Mouse (Mus musculus): ENCODE data around the gene Slc35e3. TPM values are rescaled to one million over a fixed set of nuclear protein-coding genes. Genes with fewer than 3 reads are reported as not detected.

Slc35e3 gene
- total RNA-seq, 2 experiments from 2014 or later = 0.38 to 0.43 TPM

DNA sequence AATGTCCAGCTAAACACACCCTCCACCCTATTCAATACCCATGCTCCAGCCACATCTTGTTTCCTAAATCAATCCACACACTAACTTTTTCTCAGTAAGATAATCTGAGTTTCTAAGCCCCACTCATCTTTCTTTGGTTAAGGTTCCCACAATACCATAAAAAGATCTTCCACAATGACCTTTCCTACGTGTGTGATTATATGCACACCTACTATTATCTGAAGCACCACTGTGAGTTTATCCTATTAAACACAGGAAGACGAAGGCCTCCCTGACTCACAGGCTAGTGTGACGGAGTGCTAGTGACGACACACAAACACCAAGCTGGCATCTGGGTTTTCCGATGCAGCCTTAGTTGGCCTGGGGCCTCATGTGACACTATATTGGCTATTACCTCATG lies 53.2 kb downstream of the Slc35e3 start:
- no peak for ATAC-seq (replicated peaks; ENCODE audit: low FRiP score, poor library complexity, severe bottlenecking)

DNA sequence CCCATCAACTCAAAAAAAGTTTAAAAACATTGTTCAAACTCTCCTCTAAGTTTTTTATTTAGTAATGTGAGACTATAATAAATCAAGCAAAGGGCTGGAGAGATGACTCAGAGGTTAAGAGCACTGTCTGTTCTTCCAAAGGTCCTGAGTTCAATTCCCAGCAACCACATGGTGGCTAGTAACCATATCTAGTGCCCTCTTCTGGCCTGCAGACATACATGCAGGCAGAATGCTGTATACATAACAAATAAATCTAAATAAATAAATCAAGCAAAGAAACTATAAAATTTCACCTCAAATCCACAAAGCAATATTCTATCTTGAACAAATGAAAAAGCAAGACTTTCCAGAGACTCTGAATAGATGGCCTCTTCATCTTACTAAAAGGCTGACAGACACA lies 54.0 kb downstream of the Slc35e3 start:
- no peak for ATAC-seq (replicated peaks; ENCODE audit: low FRiP score, poor library complexity, severe bottlenecking)

DNA sequence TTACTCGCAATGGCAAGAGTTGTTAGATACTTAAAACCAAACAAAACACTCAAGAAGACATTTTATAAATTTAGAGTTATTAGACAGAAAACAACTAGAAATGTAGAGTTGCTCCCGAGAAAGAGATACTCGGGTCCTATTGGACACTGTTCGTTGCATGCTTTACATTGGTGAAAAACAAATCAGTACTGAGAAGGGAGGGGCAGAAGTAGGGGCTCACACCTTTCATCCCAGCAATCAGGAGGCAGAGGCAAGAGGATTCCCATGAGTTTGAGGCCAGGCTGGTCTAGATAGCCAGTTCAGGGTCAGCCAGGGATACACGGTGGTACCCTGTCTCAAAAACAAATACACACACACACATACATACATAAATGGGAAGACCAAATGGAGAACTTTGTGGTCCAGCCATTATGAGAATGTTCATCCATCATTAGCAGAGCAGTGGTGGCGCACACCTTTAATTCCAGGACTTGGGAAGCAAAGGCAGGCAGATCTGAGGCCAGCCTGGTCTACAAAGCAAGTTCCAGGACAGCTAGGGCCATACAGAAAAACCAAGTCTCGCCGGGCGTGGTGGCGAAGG lies 54.7 kb downstream of the Slc35e3 start:
- ATAC-seq (replicated peaks; ENCODE audit: low FRiP score, poor library complexity, severe bottlenecking) = no peak

DNA sequence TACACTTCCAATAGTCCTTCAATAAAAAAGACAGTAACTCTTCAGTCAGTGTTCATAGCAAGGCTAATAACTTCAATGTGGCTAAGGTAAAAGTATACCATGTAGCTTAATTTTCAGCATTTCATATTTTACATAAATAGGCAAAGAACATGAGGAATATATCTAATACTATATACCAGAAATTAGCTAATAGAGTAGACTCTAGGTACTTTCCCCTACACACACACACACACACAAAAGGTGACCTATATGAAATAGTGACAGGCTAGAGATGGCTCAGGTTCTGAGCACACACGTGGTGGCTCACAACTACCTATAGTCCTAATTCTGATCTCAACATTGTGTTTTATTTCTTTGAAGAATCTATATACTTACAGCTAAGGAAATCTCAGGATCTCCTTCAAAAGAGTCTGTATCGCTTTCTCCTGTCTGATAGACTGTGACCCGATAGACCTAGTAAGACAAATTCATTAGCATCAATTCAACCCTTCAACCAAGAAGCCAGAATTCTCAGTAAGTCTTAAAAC lies 55.3 kb downstream of the Slc35e3 start:
- ATAC-seq (replicated peaks; ENCODE audit: low FRiP score, poor library complexity, severe bottlenecking) = no peak

DNA sequence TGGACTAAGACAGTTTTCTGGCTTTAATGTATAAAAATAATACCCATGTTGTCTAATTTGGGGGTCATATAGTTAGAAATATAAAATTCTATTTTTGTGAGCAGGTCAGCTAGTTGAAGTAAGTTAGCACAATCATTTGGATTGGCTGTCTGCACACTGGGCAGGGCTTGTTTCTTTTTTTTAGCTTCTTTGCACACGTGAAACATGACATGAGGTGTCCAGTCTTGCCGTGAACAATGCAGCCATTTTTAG lies 56.1 kb downstream of the Slc35e3 start:
- no peak for ATAC-seq (replicated peaks; ENCODE audit: low FRiP score, poor library complexity, severe bottlenecking)

DNA sequence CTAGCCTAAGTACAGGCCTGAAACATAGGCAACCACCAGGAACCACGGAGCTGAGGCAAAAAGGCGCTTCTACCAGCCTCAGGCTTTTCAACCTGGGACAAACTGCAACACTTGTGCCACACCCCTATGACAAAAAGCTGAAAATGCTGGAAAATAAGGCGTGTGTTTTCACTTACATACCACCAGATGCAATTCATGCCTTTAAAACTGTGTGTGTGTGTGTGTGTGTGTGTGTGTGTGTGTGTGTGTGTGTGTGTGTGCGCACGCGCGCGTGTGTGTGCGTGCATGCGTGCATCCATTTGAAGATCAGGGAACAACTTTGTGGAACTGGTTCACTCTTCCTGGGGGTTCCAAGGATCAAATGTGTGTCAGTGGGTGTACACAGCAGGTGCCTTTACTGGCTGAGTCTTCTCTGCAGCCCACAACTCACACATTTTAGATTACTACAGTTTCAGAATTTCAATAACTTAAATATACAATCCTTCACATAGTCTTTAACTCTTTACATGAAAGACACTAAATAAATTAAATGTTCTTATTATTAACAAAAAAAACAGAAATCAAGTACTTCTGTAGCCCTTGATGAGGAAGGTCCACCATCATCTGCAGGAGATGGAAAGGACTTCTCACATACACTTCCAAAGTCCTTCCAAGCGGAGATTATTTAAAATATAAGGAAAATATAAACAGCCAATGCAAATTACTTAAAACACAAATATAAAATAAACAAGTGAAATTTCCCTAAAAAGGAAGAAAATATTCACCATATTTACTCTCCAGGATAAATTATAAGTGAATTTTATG lies 56.7 kb downstream of the Slc35e3 start:
- ATAC-seq (replicated peaks; ENCODE audit: low FRiP score, poor library complexity, severe bottlenecking) = no peak

DNA sequence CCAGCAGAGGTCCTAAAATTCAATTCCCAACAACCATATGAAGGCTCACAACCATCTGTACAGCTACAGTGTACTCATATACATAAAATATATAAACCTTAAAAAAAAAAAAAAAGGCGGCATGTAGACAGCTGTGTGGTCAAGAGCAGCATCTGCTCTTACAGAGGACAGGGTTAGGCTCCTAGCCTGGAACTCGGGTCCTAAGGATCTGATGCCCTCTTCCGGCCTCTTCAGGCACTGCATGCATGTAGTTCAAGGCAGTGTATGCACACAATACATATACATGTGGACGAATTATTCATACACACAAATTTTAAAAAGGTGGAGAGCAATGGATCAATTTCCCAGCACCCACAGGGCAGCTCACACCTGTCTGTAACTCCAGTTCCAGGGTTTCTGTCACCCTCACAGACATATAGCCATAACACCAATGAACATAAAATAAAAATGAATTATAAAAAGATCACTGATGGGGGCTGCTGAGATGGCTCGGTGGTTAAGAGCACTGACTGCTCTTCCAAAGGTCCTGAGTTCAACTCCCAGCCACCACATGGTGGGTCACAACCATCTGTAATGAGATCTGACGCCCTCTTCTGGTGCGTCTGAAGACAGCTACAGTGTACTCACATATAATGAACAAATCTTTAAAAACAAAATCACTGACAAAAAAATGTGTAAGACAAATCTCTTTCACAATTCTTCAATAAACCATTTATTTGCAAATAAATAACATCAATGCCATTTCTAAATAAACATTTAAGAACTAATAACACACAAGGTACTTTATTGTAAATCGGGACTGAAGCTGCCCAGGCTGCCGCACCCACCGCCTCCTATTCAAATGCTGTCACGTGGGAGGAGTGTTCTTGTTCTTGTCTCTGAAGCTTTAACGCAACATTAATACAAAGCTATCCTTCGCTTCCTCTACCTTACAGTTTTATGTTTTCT lies 57.7 kb downstream of the Slc35e3 start:
- peak; percentile 81 for ATAC-seq (replicated peaks; ENCODE audit: low FRiP score, poor library complexity, severe bottlenecking)

DNA sequence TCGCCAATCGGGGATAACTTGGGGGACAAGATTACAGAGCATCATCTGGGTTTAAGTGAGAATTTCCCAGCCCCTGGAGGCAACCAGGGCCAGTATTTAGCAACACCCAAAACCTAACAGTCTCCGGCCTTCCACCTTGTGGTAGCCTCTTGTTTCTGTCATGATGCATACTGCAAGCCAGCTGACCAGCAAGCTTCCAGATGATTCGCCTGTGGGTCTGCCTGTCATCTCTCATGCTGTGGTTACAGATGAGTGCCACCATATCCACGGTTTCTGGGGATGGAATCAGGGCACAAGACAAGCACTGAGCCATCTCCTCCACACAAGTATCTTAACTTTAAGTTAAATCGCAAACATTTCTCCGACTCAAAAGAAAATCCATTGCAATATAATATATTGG lies 58.6 kb downstream of the Slc35e3 start:
- ATAC-seq (replicated peaks; ENCODE audit: low FRiP score, poor library complexity, severe bottlenecking) = no peak

DNA sequence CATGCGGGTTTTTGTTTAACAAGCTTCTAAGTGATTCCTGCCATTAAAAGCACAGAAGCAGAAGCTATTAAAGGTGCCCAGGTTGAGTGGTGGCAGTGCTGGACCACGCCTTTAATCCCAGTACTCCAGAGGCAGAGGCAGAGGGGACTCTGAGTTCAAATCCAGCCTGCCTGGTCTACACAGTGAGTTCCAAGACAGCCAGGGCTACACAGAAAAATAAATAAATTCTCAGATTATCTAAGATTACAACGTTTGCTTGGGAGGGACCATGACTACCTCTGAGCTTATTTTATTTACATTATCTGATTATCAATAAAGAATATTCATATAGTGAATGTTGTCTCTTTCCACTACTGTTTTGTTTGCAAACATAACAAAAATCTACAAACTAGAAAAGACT lies 59.1 kb downstream of the Slc35e3 start:
- no peak for ATAC-seq (replicated peaks; ENCODE audit: low FRiP score, poor library complexity, severe bottlenecking)

DNA sequence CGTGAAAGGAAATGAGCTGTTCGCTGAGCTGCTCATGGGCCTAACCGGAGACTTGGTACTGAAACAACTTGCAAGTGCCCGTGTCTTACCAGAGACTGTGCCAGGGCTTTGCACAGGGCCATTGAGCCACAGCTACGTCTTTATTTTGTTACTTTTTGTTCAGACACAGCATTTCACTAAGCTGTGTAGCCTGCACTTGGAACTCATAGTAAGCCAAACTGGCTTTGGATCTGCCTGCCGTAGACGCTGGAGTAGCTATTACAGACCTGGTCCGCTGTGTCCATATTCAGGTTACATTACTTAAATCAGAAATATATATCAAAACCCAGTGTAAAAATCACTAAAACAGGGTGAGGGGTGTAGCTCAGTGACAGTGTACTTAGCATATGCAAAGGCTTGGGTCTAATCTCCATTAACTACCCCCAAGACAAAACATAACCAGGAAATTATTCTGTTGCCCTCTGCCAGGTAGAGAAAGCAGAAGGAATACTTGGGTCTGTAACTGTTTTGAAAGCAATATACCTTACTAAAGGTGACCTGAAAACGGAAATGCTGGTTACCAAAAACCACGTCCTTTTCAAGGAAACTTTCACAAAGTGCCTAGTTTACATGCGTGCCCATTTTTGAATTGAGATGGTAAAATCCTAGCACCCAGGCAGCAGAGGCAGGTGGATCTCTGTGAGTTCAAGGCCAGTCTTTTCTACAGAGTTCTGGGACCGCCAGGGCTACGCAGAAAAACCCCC lies 60.1 kb downstream of the Slc35e3 start:
- no peak for ATAC-seq (replicated peaks; ENCODE audit: low FRiP score, poor library complexity, severe bottlenecking)

DNA sequence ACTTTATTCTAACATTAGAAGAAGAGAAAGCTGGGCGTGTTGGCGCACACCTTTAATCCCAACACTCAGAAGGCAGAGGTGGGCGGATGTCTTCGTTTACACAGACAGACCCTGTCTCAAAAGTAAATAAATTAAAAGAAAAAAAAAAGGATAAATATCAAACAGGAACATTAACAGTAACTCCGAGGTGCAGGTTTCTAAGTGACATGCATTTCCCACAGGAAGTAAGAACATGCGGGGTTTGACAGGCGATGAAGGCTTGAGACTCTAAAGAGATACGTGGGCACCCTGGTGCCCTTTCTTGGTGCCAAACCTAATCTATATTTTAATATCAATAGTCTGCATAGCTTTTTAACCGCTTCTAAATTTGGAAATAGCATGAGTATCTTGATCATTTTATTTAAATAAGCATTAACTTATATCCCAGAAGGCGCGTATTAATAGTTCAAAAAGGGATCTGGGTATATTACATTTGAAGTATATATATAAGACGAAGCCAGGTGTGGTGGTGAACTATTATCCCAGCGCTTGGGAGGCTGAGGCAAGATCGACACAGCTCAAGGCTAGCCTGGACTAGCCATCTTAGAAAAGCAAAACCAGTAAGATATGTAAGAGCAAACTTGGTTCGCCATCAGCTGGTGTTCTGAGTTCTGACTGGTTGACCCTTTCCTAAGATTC lies 60.9 kb downstream of the Slc35e3 start:
- ATAC-seq (replicated peaks; ENCODE audit: low FRiP score, poor library complexity, severe bottlenecking) = no peak

DNA sequence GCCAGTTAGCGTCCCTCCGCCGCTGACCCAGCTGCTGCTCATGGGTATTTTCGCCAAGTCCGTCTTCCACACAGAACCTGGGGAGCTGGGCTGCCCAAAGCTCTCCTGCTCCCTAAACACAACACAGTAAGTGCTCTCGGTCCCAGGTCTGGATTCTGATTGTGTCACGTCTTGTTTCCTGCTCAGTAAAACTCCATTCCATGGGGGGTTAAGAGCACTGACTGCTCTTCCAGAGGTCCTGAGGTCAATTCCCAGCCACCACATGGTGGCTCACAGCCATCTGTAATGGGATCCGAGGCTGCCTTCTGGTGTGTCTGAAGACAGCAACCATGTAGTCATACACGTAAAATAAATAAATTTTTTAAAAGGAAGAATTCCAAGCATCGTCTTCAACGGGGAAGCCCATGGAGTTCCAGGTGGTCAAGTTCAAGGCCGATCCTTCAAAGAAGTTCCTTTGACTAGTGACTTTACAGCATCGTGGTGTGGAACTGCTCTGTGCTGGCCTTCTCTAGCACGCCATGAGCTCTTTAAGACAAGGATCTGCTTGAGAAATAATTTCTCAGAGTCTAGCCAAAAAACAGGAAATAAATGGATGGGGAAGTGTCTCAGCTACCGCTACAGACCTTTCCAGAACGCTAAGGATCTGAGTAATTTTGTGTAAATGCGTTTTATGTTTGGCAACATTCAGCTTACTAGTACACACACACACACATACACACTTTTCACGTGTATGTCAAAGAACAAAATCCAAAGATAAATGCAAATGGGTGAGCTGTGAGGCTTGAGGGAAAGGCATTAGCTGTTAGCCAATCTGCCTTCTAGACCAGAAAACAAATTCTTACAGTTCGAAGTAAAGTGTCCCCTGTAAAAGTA lies 61.6 kb downstream of the Slc35e3 start:
- ATAC-seq (replicated peaks; ENCODE audit: low FRiP score, poor library complexity, severe bottlenecking) = no peak

DNA sequence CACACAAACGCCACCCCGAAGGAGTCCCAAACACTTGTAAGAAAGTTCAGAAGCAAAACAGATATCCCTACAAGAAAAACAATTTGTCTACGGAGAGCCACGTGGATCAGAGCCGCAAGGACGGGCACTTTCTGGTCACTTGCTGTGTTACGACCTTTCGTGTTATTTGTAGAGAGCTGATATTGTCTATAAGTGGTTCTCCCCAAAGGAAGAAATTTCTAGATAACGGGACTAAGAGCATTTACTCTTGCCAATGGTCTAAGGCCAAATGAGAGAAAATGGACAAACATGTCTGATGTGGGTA lies 62.5 kb downstream of the Slc35e3 start:
- no peak for ATAC-seq (replicated peaks; ENCODE audit: low FRiP score, poor library complexity, severe bottlenecking)

Other genes starting within 250 kb of the Slc35e3 start
- gene Cpm, start 116.9 kb downstream of the Slc35e3 start, total RNA-seq (2015; ENCODE audit: low replicate concordance) = 0.63 TPM in 1 of 2 replicates, not detected in the other
- gene Cpm, start 116.9 kb downstream of the Slc35e3 start, total RNA-seq (2017; ENCODE audit: low replicate concordance) = 0.60 TPM in 1 of 2 replicates, not detected in the other
- gene Mdm2, start 35.6 kb downstream of the Slc35e3 start, total RNA-seq (2015; ENCODE audit: low replicate concordance) = 29.8 and 38.7 TPM in 2 replicates
- 28.7 and 41.1 TPM in 2 replicates for gene Mdm2, start 35.6 kb downstream of the Slc35e3 start, total RNA-seq (2017; ENCODE audit: low replicate concordance)
- 14.6 and 42.2 TPM in 2 replicates for gene Nup107, start 46.3 kb upstream of the Slc35e3 start, total RNA-seq (2015; ENCODE audit: low replicate concordance)
- gene Nup107, start 46.3 kb upstream of the Slc35e3 start, total RNA-seq (2017; ENCODE audit: low replicate concordance) = 24.7 and 26.9 TPM in 2 replicates
- gene Rap1b, start 99.7 kb upstream of the Slc35e3 start, total RNA-seq (2015; ENCODE audit: low replicate concordance) = 117 and 134 TPM in 2 replicates
- gene Rap1b, start 99.7 kb upstream of the Slc35e3 start, total RNA-seq (2017; ENCODE audit: low replicate concordance) = 33.7 and 51.7 TPM in 2 replicates

Data from erythroblast, adult 5-6 weeks (primary cell).